1 mouse cellular context compared by ENCODE assay signal in the genomic region with DNA sequence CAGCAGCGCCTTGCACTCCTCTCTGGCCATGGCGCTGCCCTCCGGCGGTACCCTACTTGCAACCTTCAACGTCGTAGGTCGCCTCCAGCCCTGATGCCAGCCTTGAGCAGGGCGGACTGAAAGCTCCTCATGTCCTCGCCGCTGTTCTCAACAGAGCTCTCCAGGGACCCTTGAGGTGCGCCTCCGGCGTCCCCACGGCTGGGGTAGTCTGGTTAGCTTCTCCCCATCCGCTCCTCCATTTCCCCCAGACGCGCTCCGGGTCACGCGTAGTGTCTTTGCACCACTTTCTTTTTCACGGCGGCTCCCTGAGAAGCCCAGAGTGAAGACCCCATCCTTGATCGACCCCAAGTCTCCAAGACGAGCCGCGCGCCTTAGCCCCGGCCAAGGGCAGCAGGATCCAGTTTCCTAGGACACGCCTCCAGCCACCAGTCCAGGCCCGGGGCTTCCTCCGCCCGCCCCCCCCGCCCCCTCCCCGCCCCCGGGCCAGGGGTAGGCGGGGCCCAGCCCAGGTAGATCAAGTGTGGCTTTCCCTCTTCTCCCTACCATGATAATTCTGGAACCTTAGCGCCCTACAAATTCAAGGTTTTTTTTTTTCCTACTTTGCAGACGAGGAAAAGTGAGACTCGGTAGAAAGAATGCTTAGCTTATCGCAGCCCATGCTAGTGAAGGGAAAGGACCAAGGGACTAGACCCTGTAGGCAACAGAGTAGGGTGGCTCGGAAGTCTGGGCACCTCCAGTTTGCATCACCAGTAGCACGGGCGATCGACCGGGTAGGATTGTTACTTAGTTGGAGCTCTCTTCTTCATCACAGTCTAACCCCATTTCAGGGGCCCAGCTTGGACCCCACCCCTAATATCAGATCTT.
TF ChIP-seq lines count a peak whose summit lies in the region.

A gene (minus strand): TSS at position 392 of the 864 bp plus-strand sequence.

TF ChIP-seq in MEL, 35 proteins besides CTCF, POLR2A, EP300 and RAD21 (continued from another document):
- TF ChIP-seq TBP (IDR thresholded peaks at IDR 0.05; ENCODE audit: low read depth, low read length) (no peak), GATA1 (IDR thresholded peaks at IDR 0.05; ENCODE audit: low read depth, low read length) (0 out of 2 replicates have a peak, but pooled peaks have one; percentile 22), ZKSCAN1 (IDR thresholded peaks at IDR 0.05; ENCODE audit: low read depth, low read length) (no peak), SIN3A (IDR thresholded peaks at IDR 0.05; ENCODE audit: low read length) (peak; percentile 53; the same call in 1 of the 2 replicates), KAT2A (conservative IDR thresholded peaks at IDR 0.05; ENCODE audit: low read depth, low read length) (no peak; the same call in 1 of the 2 replicates)
